Mouse (Mus musculus) regulatory T cell (primary cell): Measurements from ENCODE around the gene Gm3286.

Experiments used
- in situ Hi-C: fragments of 300-600 bp; cut with MboI, MseI; formaldehyde crosslinking; loops from one replicate; pipeline ENCODE4 v1.15.1; 2025; ENCODE audit warnings: high pct_unique_total_duplicates

Gm3286 gene

DNA sequence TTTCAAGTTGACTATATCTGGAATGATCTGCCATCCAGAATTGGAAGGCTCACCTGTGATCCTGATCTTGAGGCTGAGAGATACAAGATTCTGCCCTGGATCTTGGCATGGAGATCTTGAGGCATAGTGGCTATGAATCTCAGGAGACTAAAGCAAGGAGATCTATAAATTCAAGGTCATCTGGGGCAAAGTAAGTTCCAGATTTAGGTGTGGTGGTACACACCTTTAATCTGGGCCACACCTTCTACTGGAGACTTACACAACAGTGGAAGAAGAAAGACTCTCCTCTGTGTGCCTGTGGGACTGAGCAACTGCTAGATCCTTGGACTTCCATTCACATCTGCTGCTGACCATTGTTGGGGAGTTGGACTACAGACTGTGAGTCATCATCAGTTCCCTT lies at the start of gene Gm3286:
Gene Gm3286 (plus strand): TSS at position 301 of the 400 bp plus-strand sequence.
- in situ Hi-C loops: loop anchor here (10.0 to 25.0 kb wide), 3 partner anchors 323 to 1636 kb away; partner anchors contain the start of gene Gm16513
